Mouse (Mus musculus) liver, postnatal 0 days (tissue): ENCODE data around the gene Psmb4.
"Not testable (repeated sequence)": the region's sequence is repeated elsewhere in the genome, so short reads cannot be mapped to it uniquely, and the experiment has no call there.

Experiments
- CTCF ChIP-seq: sonication (generic); IDR thresholded peaks from 2 replicates; pipeline ENCODE4 v1.5.1; 2016; ENCODE audit warnings: antibody characterized with exemption, low read depth
- EP300 ChIP-seq: IDR thresholded peaks from 2 replicates; pipeline ENCODE4 v1.6.1; 2016; ENCODE audit warnings: antibody characterized with exemption, low read depth, mild to moderate bottlenecking

GRCm38 (mm10) chr3:94930386-94931266 lies 43.9 kb upstream of the Psmb4 start:
- not testable (repeated sequence) for TF ChIP-seq CTCF, EP300
